Mouse (Mus musculus): ENCODE data around the gene 1110051M20Rik. TPM values are rescaled to one million over a fixed set of nuclear protein-coding genes. Genes with fewer than 3 reads are reported as not detected.

Gene 1110051M20Rik
- polyA plus RNA-seq, 1 experiment from 2014 or later: 79.8 TPM

GRCm38 (mm10) chr2:91284375-91285199 is 159.9 kb downstream of the 1110051M20Rik start:
- H3K4me2 ChIP-seq (ENCODE audit: low read depth, low read length): no peak overlapping the region
- H3K36me3 ChIP-seq (replicated peaks; ENCODE audit: control insufficient read depth, insufficient read depth, low read depth, low read length): no peaks in the 10 kb centered on the region
- H3K27ac ChIP-seq (replicated peaks; ENCODE audit: low read depth, low read length): no peak overlapping the region
- WGBS: 65% methylated on average over 13 of the region's 13 CpGs
- H3K9me3 ChIP-seq (replicated peaks; ENCODE audit: control insufficient read depth, low read length): no peaks in the 10 kb centered on the region
- H3K4me1 ChIP-seq (ENCODE audit: control insufficient read depth, insufficient read depth, low read length): peaks cover 5% of the 10 kb centered on the region; the same call in 1 of the 2 replicates
- no peaks in the 10 kb centered on the region for H3K27me3 ChIP-seq (ENCODE audit: control insufficient read depth, insufficient read depth, low read length)
- ATAC-seq (replicated peaks; ENCODE audit: insufficient number of reproducible peaks, low FRiP score, low TSS enrichment, low read depth) (no peak), DNase-seq (ENCODE audit: low spot score) (no peak)
- H3K4me3 ChIP-seq (ENCODE audit: low read depth, low read length): no peak overlapping the region
- H3K9ac ChIP-seq (replicated peaks; ENCODE audit: low read length): no peak overlapping the region

- H3K4me2 ChIP-seq (ENCODE audit: low read depth, low read length): no peak overlapping the region
- DNase-seq (ENCODE audit: low spot score): no peak
- ATAC-seq (replicated peaks; ENCODE audit: insufficient number of reproducible peaks, low FRiP score, low TSS enrichment, low read depth): no peak
- no peak overlapping the region for H3K27ac ChIP-seq (replicated peaks; ENCODE audit: low read depth, low read length)
- H3K9ac ChIP-seq (replicated peaks; ENCODE audit: low read length): no peak overlapping the region
- H3K9me3 ChIP-seq (replicated peaks; ENCODE audit: control insufficient read depth, low read length): no peaks in the 10 kb centered on the region
- peaks cover 5% of the 10 kb centered on the region; the same call in 1 of the 2 replicates for H3K4me1 ChIP-seq (ENCODE audit: control insufficient read depth, insufficient read depth, low read length)
- H3K4me3 ChIP-seq (ENCODE audit: low read depth, low read length): no peak overlapping the region
- WGBS: 82% methylated on average over 3 of the region's 3 CpGs
- H3K27me3 ChIP-seq (ENCODE audit: control insufficient read depth, insufficient read depth, low read length): no peaks in the 10 kb centered on the region
- no peaks in the 10 kb centered on the region for H3K36me3 ChIP-seq (replicated peaks; ENCODE audit: control insufficient read depth, insufficient read depth, low read depth, low read length)
These were observed 160.5 kb downstream of the 1110051M20Rik start for GRCm38 (mm10) chr2:91283972-91284371.

- DNase-seq (ENCODE audit: low spot score) (no peak), ATAC-seq (replicated peaks; ENCODE audit: insufficient number of reproducible peaks, low FRiP score, low TSS enrichment, low read depth) (0 out of 2 replicates have a peak, but pooled peaks have one; percentile 42)
- 36% methylated on average over 5 of the region's 5 CpGs for WGBS
- Histone ChIP-seq H3K4me3 (ENCODE audit: low read depth, low read length) (no peak overlapping the region), H3K4me1 (ENCODE audit: control insufficient read depth, insufficient read depth, low read length) (peaks cover 5% of the 10 kb centered on the region; the same call in 1 of the 2 replicates), H3K9ac (replicated peaks; ENCODE audit: low read length) (no peak overlapping the region), H3K9me3 (replicated peaks; ENCODE audit: control insufficient read depth, low read length) (no peaks in the 10 kb centered on the region), H3K27me3 (ENCODE audit: control insufficient read depth, insufficient read depth, low read length) (no peaks in the 10 kb centered on the region), H3K4me2 (ENCODE audit: low read depth, low read length) (no peak overlapping the region), H3K36me3 (replicated peaks; ENCODE audit: control insufficient read depth, insufficient read depth, low read depth, low read length) (no peaks in the 10 kb centered on the region), H3K27ac (replicated peaks; ENCODE audit: low read depth, low read length) (0 out of 2 replicates have a peak overlapping the region, but pooled peaks have one; percentile 16)
These were observed 163.1 kb downstream of the 1110051M20Rik start for GRCm38 (mm10) chr2:91281366-91281765.

GRCm38 (mm10) chr2:91279372-91279755 is 165.1 kb downstream of the 1110051M20Rik start:
- H3K4me3 ChIP-seq (ENCODE audit: low read depth, low read length): no peak overlapping the region
- ATAC-seq (replicated peaks; ENCODE audit: insufficient number of reproducible peaks, low FRiP score, low TSS enrichment, low read depth) (no peak), DNase-seq (ENCODE audit: low spot score) (no peak)
- no peaks in the 10 kb centered on the region; the same call in 1 of the 2 replicates for H3K36me3 ChIP-seq (replicated peaks; ENCODE audit: control insufficient read depth, insufficient read depth, low read depth, low read length)
- no peak overlapping the region for H3K27ac ChIP-seq (replicated peaks; ENCODE audit: low read depth, low read length)
- no peaks in the 10 kb centered on the region for H3K27me3 ChIP-seq (ENCODE audit: control insufficient read depth, insufficient read depth, low read length)
- 83% methylated on average over 2 of the region's 2 CpGs for WGBS
- peaks cover 5% of the 10 kb centered on the region; the same call in 1 of the 2 replicates for H3K4me1 ChIP-seq (ENCODE audit: control insufficient read depth, insufficient read depth, low read length)
- H3K9me3 ChIP-seq (replicated peaks; ENCODE audit: control insufficient read depth, low read length): no peaks in the 10 kb centered on the region
- no peak overlapping the region for H3K9ac ChIP-seq (replicated peaks; ENCODE audit: low read length)
- H3K4me2 ChIP-seq (ENCODE audit: low read depth, low read length): no peak overlapping the region

GRCm38 (mm10) chr2:91278749-91279371 is 165.6 kb downstream of the 1110051M20Rik start:
- H3K4me2 ChIP-seq (ENCODE audit: low read depth, low read length): no peak overlapping the region
- no peaks in the 10 kb centered on the region for H3K27me3 ChIP-seq (ENCODE audit: control insufficient read depth, insufficient read depth, low read length)
- H3K36me3 ChIP-seq (replicated peaks; ENCODE audit: control insufficient read depth, insufficient read depth, low read depth, low read length): peaks cover under 1% of the 10 kb centered on the region
- H3K9ac ChIP-seq (replicated peaks; ENCODE audit: low read length): no peak overlapping the region; the same call in 1 of the 2 replicates
- no peak overlapping the region for H3K27ac ChIP-seq (replicated peaks; ENCODE audit: low read depth, low read length)
- WGBS: 44% methylated on average over 10 of the region's 10 CpGs
- H3K9me3 ChIP-seq (replicated peaks; ENCODE audit: control insufficient read depth, low read length): no peaks in the 10 kb centered on the region
- H3K4me3 ChIP-seq (ENCODE audit: low read depth, low read length): no peak overlapping the region
- peaks cover 5% of the 10 kb centered on the region; the same call in 1 of the 2 replicates for H3K4me1 ChIP-seq (ENCODE audit: control insufficient read depth, insufficient read depth, low read length)
- DNase-seq (ENCODE audit: low spot score) (peak; percentile 73), ATAC-seq (replicated peaks; ENCODE audit: insufficient number of reproducible peaks, low FRiP score, low TSS enrichment, low read depth) (peak; percentile 20; the same call in 1 of the 2 replicates)

GRCm38 (mm10) chr2:91269687-91270133 is 174.8 kb downstream of the 1110051M20Rik start:
- Histone ChIP-seq H3K27ac (replicated peaks; ENCODE audit: low read depth, low read length) (no peak overlapping the region), H3K4me1 (ENCODE audit: control insufficient read depth, insufficient read depth, low read length) (no peaks in the 10 kb centered on the region), H3K9me3 (replicated peaks; ENCODE audit: control insufficient read depth, low read length) (no peaks in the 10 kb centered on the region), H3K4me2 (ENCODE audit: low read depth, low read length) (no peak overlapping the region), H3K9ac (replicated peaks; ENCODE audit: low read length) (no peak overlapping the region), H3K36me3 (replicated peaks; ENCODE audit: control insufficient read depth, insufficient read depth, low read depth, low read length) (peaks cover 21% of the 10 kb centered on the region), H3K27me3 (ENCODE audit: control insufficient read depth, insufficient read depth, low read length) (no peaks in the 10 kb centered on the region), H3K4me3 (ENCODE audit: low read depth, low read length) (no peak overlapping the region)
- 94% methylated on average over 8 of the region's 8 CpGs for WGBS
- DNase-seq (ENCODE audit: low spot score) (no peak), ATAC-seq (replicated peaks; ENCODE audit: insufficient number of reproducible peaks, low FRiP score, low TSS enrichment, low read depth) (no peak)

GRCm38 (mm10) chr2:91268706-91269105 is 175.8 kb downstream of the 1110051M20Rik start:
- Histone ChIP-seq H3K4me1 (ENCODE audit: control insufficient read depth, insufficient read depth, low read length) (no peaks in the 10 kb centered on the region), H3K36me3 (replicated peaks; ENCODE audit: control insufficient read depth, insufficient read depth, low read depth, low read length) (peaks cover 19% of the 10 kb centered on the region), H3K27me3 (ENCODE audit: control insufficient read depth, insufficient read depth, low read length) (no peaks in the 10 kb centered on the region), H3K4me2 (ENCODE audit: low read depth, low read length) (no peak overlapping the region), H3K27ac (replicated peaks; ENCODE audit: low read depth, low read length) (no peak overlapping the region), H3K4me3 (ENCODE audit: low read depth, low read length) (no peak overlapping the region), H3K9ac (replicated peaks; ENCODE audit: low read length) (no peak overlapping the region), H3K9me3 (replicated peaks; ENCODE audit: control insufficient read depth, low read length) (no peaks in the 10 kb centered on the region)
- no peak for ATAC-seq (replicated peaks; ENCODE audit: insufficient number of reproducible peaks, low FRiP score, low TSS enrichment, low read depth)
- WGBS: 84% methylated on average over 2 of the region's 2 CpGs
- DNase-seq (ENCODE audit: low spot score): no peak

- WGBS: 89% methylated on average over 3 of the region's 3 CpGs
- no peak for ATAC-seq (replicated peaks; ENCODE audit: insufficient number of reproducible peaks, low FRiP score, low TSS enrichment, low read depth)
- H3K36me3 ChIP-seq (replicated peaks; ENCODE audit: control insufficient read depth, insufficient read depth, low read depth, low read length): peaks cover 13% of the 10 kb centered on the region
These were observed 176.5 kb downstream of the 1110051M20Rik start for GRCm38 (mm10) chr2:91268042-91268441.

More at GRCm38 (mm10) chr2:91268042-91268441, 176.5 kb downstream of the 1110051M20Rik start:
- no peak overlapping the region for H3K4me3 ChIP-seq (ENCODE audit: low read depth, low read length)
- no peak for DNase-seq (ENCODE audit: low spot score)
- H3K27me3 ChIP-seq (ENCODE audit: control insufficient read depth, insufficient read depth, low read length): no peaks in the 10 kb centered on the region
- H3K4me2 ChIP-seq (ENCODE audit: low read depth, low read length): no peak overlapping the region
- no peaks in the 10 kb centered on the region for H3K9me3 ChIP-seq (replicated peaks; ENCODE audit: control insufficient read depth, low read length)
- no peak overlapping the region for H3K27ac ChIP-seq (replicated peaks; ENCODE audit: low read depth, low read length)
- H3K9ac ChIP-seq (replicated peaks; ENCODE audit: low read length): no peak overlapping the region
- no peaks in the 10 kb centered on the region for H3K4me1 ChIP-seq (ENCODE audit: control insufficient read depth, insufficient read depth, low read length)
